Mouse (Mus musculus) heart, adult 2 months (tissue): Measurements from ENCODE around the gene Vps51.

ENCODE experiments used
- CTCF ChIP-seq: fragments of 200-600 bp; IDR thresholded peaks from 2 replicates; pipeline ENCODE4 v1.8.1; 2022; ENCODE audit warnings: antibody characterized with exemption, mild to moderate bottlenecking, moderate library complexity
- POLR2A ChIP-seq: fragments of 200-500 bp; IDR thresholded peaks from 2 replicates; pipeline ENCODE4 v1.6.1; 2011; ENCODE audit warnings: mild to moderate bottlenecking, low read depth, low read length, control low read depth; ENCODE audit not compliant: insufficient read depth

DNA sequence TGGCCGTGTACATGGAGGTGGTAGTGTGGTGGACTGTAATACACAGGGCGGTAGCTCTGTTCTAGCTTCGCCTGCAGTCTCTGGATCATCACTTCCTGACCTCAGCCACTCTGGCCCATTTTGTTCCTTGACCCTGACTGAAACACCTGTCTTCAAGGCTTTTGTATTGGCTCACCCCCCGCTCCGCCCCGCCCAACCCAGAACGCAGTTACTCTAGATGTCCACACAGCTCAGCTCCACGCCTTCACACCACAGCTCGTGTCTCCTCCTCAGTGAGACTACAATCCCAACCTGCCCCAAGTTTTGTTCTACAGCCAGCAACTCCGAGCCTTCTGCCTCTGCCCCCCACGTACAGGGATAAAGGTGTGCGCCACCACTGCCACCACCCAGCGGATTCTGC lies 11.8 kb upstream of the Vps51 start:
- TF ChIP-seq CTCF, result no peak
- no peak for TF ChIP-seq POLR2A
